Mouse (Mus musculus) stomach, postnatal 0 days (tissue): ENCODE measurements around the gene Kif1bp.

Experiments used
- CTCF ChIP-seq: IDR thresholded peaks from 2 replicates; pipeline ENCODE4 v1.5.1; 2016; ENCODE audit warnings: antibody characterized with exemption, low read depth, mild to moderate bottlenecking, moderate library complexity
- EP300 ChIP-seq: optimal IDR thresholded peaks from 2 replicates; pipeline ENCODE3; 2016; ENCODE audit warnings: antibody characterized with exemption

- TF ChIP-seq EP300 (no peak), CTCF (no peak)
Measured at GRCm38 (mm10) chr10:62503836-62504628, 74.2 kb downstream of the Kif1bp start.
